Mouse (Mus musculus): ENCODE data around the gene Large1. TPM values are rescaled to one million over a fixed set of nuclear protein-coding genes. Genes with fewer than 3 reads are reported as not detected.
"Not testable (repeated sequence)": the region's sequence is repeated elsewhere in the genome, so short reads cannot be mapped to it uniquely, and the experiment has no call there.

The Large1 gene
- polyA plus RNA-seq, 1 experiment from 2014 or later: 3.1 TPM

DNA sequence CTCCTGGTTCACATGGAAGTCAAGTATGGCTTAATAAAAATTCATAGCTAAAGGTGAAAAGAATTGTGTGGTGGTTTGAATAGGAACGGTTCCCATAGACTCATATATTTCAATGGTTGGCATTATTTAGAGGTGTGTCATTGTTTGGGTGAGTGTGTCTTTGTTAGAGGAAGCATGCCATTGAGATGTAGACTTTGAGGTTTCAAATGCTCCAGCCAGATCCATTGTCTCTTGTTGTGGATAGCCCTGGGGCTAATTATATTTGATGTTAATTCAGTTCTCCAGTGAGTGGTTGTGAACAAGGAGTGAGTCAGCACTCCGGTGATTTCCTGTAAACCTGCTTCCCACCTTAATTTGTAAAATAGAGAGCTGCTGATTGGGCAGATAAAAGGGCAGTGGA, 362.9 kb downstream of the Large1 start:
- TF ChIP-seq EP300 (optimal IDR thresholded peaks at IDR 0.05): no peak
- TF ChIP-seq CTCF (IDR thresholded peaks at IDR 0.05; ENCODE audit: low read depth): no peak
- Histone ChIP-seq H3K4me3 (ENCODE audit: low read depth, low read length) (no peak overlapping the region), H3K9ac (ENCODE audit: low read length) (no peak overlapping the region), H3K4me1 (replicated peaks; ENCODE audit: control insufficient read depth, insufficient read depth) (no peaks in the 10 kb centered on the region), H3K4me2 (replicated peaks; ENCODE audit: low read depth) (no peak overlapping the region), H3K27me3 (ENCODE audit: control insufficient read depth, insufficient read depth, low read length) (no peaks in the 10 kb centered on the region), H3K36me3 (ENCODE audit: control insufficient read depth, insufficient read depth, low read length) (no peaks in the 10 kb centered on the region), H3K9me3 (ENCODE audit: control insufficient read depth, low read length) (no peaks in the 10 kb centered on the region), H3K27ac (replicated peaks) (no peak overlapping the region)
- ATAC-seq (ENCODE audit: low FRiP score, low TSS enrichment) (no peak), DNase-seq (ENCODE audit: low spot score) (no peak)
- 66% methylated on average over 2 of the region's 2 CpGs for WGBS

DNA sequence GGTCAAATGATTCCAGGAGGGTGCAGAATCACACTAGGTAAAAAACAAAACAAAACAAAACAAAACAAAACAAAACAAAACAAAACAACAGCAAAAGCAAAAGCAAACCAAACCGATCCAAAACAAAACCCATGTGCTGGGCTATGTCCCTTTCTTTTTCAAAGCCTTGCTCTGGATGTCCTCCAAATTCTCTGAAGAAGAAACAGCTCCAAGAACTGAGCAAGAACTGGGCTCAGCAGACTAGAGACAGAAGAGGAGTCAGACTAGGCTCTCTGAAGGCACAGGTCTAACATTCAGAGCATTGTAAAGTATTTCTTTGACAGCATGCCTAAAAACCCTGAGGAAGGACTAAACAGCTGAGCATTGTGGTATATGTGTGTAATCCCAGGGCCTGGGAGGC, 370.5 kb downstream of the Large1 start:
- Histone ChIP-seq H3K4me2 (replicated peaks; ENCODE audit: low read depth) (no peak overlapping the region), H3K27ac (replicated peaks) (no peak overlapping the region), H3K9ac (ENCODE audit: low read length) (no peak overlapping the region), H3K4me3 (ENCODE audit: low read depth, low read length) (no peak overlapping the region), H3K9me3 (ENCODE audit: control insufficient read depth, low read length) (no peaks in the 10 kb centered on the region), H3K36me3 (ENCODE audit: control insufficient read depth, insufficient read depth, low read length) (no peaks in the 10 kb centered on the region), H3K27me3 (ENCODE audit: control insufficient read depth, insufficient read depth, low read length) (no peaks in the 10 kb centered on the region), H3K4me1 (replicated peaks; ENCODE audit: control insufficient read depth, insufficient read depth) (no peaks in the 10 kb centered on the region)
- TF ChIP-seq EP300 (optimal IDR thresholded peaks at IDR 0.05) (no peak), CTCF (IDR thresholded peaks at IDR 0.05; ENCODE audit: low read depth) (no peak)
- WGBS: 86% methylated on average over 1 of the region's 1 CpGs
- ATAC-seq (ENCODE audit: low FRiP score, low TSS enrichment) (no peak), DNase-seq (ENCODE audit: low spot score) (no peak)

DNA sequence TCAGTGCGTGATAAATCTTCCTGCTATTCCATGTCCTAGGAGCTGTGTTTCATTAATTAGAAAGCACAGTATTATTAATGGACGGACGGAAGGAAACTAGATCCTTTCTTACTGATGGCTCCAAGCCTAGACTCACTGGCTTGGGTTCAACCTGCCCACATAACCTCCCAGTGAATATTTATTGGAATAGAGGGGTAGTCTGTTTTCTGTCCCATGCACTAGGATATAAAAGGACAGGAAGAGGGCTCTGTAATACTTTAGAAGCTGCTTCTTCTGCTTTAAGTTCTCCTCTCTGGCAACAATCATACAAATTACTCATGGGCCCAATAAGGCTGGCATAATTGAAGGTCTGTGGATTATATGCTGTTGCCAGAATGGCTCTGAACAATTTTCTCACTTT, 398.3 kb downstream of the Large1 start:
- no peak overlapping the region for H3K9ac ChIP-seq (ENCODE audit: low read length)
- no peaks in the 10 kb centered on the region for H3K36me3 ChIP-seq (ENCODE audit: control insufficient read depth, insufficient read depth, low read length)
- H3K4me1 ChIP-seq (replicated peaks; ENCODE audit: control insufficient read depth, insufficient read depth): no peaks in the 10 kb centered on the region
- ATAC-seq (ENCODE audit: low FRiP score, low TSS enrichment) (no peak), DNase-seq (ENCODE audit: low spot score) (no peak)
- H3K27me3 ChIP-seq (ENCODE audit: control insufficient read depth, insufficient read depth, low read length): no peaks in the 10 kb centered on the region
- no peak overlapping the region for H3K4me2 ChIP-seq (replicated peaks; ENCODE audit: low read depth)
- no peak overlapping the region for H3K27ac ChIP-seq (replicated peaks)
- H3K9me3 ChIP-seq (ENCODE audit: control insufficient read depth, low read length): no peaks in the 10 kb centered on the region
- TF ChIP-seq CTCF (IDR thresholded peaks at IDR 0.05; ENCODE audit: low read depth) (no peak), EP300 (optimal IDR thresholded peaks at IDR 0.05) (no peak)
- WGBS: 62% methylated on average over 3 of the region's 3 CpGs
- no peak overlapping the region for H3K4me3 ChIP-seq (ENCODE audit: low read depth, low read length)

DNA sequence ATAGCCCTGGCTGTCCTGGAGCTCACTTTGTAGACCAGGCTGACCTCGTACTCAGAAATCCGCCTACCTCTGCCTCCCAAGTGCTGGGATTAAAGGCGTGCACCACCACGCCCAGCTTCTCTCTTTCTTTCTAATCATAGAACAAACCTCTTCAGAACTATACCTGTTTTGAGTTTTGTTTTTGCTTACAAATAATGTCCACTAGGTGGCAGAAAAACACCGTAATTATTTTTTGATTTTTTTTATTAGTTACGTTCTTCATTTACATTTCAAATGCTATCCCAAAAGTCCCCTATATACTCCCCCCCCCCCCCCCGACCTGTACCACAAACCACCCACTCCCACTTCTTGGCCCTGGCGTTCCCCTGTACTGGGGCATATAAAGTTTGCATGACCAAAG, 411.9 kb downstream of the Large1 start:
- DNase-seq (ENCODE audit: low spot score); ATAC-seq (ENCODE audit: low FRiP score, low TSS enrichment); H3K9ac ChIP-seq (ENCODE audit: low read length); H3K27me3 ChIP-seq (ENCODE audit: control insufficient read depth, insufficient read depth, low read length); H3K4me1 ChIP-seq (replicated peaks; ENCODE audit: control insufficient read depth, insufficient read depth); H3K4me3 ChIP-seq (ENCODE audit: low read depth, low read length); H3K27ac ChIP-seq (replicated peaks); H3K36me3 ChIP-seq (ENCODE audit: control insufficient read depth, insufficient read depth, low read length); H3K4me2 ChIP-seq (replicated peaks; ENCODE audit: low read depth); H3K9me3 ChIP-seq (ENCODE audit: control insufficient read depth, low read length): not testable (repeated sequence)
- TF ChIP-seq CTCF (IDR thresholded peaks at IDR 0.05; ENCODE audit: low read depth): peak; percentile 39
- WGBS: 72% methylated on average over 8 of the region's 8 CpGs

DNA sequence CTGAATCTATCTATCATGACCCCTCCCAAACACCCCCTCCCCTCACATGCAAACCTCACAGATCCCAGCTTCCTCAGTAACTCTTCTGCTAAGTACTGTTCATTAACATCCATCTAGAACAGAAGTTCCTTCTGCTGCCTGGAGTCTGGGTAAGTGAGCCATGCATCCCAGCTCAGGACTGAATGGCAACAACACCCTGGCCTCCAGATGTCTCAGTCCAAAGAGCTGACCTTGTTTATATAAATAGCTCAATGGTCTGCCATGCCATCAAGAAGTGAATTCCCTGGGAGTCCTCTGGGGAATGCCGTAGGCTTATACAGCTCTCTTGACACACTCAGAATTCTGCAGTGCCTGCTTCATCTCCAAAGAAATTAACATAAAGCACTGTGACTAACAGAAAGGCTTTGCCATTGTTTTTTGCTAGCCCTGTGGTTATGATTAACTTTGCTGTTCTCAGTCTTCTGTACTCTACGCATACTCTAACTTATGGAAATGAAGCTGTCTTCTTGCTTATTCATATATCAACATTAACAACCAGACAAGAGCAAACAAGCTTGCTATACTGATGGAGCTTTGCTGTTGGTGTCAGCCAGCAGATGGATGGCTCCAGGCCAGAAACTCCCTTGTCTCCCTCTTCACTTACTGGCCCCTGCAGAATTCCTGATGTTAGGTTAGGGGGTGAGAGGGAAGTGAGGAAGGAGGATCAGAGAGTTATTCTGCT, 434.0 kb downstream of the Large1 start:
- Histone ChIP-seq H3K9me3 (ENCODE audit: control insufficient read depth, low read length) (no peaks in the 10 kb centered on the region), H3K4me3 (ENCODE audit: low read depth, low read length) (no peak overlapping the region), H3K9ac (ENCODE audit: low read length) (no peak overlapping the region), H3K27ac (replicated peaks) (no peak overlapping the region), H3K4me2 (replicated peaks; ENCODE audit: low read depth) (no peak overlapping the region), H3K27me3 (ENCODE audit: control insufficient read depth, insufficient read depth, low read length) (no peaks in the 10 kb centered on the region), H3K4me1 (replicated peaks; ENCODE audit: control insufficient read depth, insufficient read depth) (no peaks in the 10 kb centered on the region), H3K36me3 (ENCODE audit: control insufficient read depth, insufficient read depth, low read length) (no peaks in the 10 kb centered on the region)
- DNase-seq (ENCODE audit: low spot score): no peak
- ATAC-seq (ENCODE audit: low FRiP score, low TSS enrichment): no peak
- TF ChIP-seq EP300 (optimal IDR thresholded peaks at IDR 0.05) (no peak), CTCF (IDR thresholded peaks at IDR 0.05; ENCODE audit: low read depth) (no peak)
- WGBS: 49% methylated on average over 2 of the region's 2 CpGs

DNA sequence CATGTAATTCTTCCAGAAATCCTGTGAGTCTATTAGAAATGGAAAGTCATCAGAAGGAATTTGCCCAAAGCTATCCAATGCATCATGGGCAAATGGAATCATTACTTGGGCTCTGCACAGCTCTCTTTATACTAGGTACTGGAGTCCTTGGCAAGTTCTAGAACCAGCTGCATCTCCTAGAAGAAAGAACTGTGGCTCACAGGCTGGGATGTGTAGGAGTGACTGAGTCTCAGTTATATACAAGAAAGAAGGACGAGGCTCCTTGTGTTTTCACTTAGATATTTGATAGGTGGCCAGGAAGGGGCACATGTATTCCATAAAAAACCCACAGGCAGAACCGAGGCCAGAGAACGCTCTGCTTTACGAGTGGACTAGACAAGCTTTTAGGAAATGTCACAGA, 447.8 kb downstream of the Large1 start:
- Histone ChIP-seq H3K36me3 (ENCODE audit: control insufficient read depth, insufficient read depth, low read length) (no peaks in the 10 kb centered on the region), H3K4me1 (replicated peaks; ENCODE audit: control insufficient read depth, insufficient read depth) (no peaks in the 10 kb centered on the region), H3K4me2 (replicated peaks; ENCODE audit: low read depth) (no peak overlapping the region), H3K9ac (ENCODE audit: low read length) (no peak overlapping the region), H3K27ac (replicated peaks) (no peak overlapping the region), H3K27me3 (ENCODE audit: control insufficient read depth, insufficient read depth, low read length) (no peaks in the 10 kb centered on the region), H3K4me3 (ENCODE audit: low read depth, low read length) (no peak overlapping the region), H3K9me3 (ENCODE audit: control insufficient read depth, low read length) (no peaks in the 10 kb centered on the region)
- WGBS: 83% methylated on average over 4 of the region's 4 CpGs
- DNase-seq (ENCODE audit: low spot score) (no peak), ATAC-seq (ENCODE audit: low FRiP score, low TSS enrichment) (no peak)
- TF ChIP-seq CTCF (IDR thresholded peaks at IDR 0.05; ENCODE audit: low read depth): no peak
- TF ChIP-seq EP300 (optimal IDR thresholded peaks at IDR 0.05): no peak

Measured in stomach, postnatal 0 days (tissue).